Comparison of ENCODE assay signal across 8 mouse cellular contexts in genomic region chr11:118379251-118380009, GRCm38 (mm10). TPM values are rescaled to one million over a fixed set of nuclear protein-coding genes. Genes with fewer than 3 reads are reported as not detected.
DNase-seq lines count a peak whose midpoint lies in the region; ATAC-seq and TF ChIP-seq lines count a peak whose summit lies in the region.

No protein-coding gene starts in this region.

- no peak overlapping the region for H3ac ChIP-seq in myocyte (ENCODE audit: control insufficient read depth, insufficient read length)

- no peak overlapping the region for H3K4me2 ChIP-seq in forebrain, embryonic 11.5 days (ENCODE audit: low read depth, low read length, severe bottlenecking)
- H3K4me2 ChIP-seq in forebrain, embryonic 15.5 days (replicated peaks): no peak overlapping the region
- no peak overlapping the region for H3K4me2 ChIP-seq in limb, embryonic 13.5 days (replicated peaks)
- H3K4me2 ChIP-seq in myocyte (ENCODE audit: low read depth): peak overlapping the region; percentile 79

- H3K9ac ChIP-seq in forebrain, embryonic 11.5 days (ENCODE audit: low read length): peak overlapping the region; percentile 32; the same call in 1 of the 2 replicates
- H3K9ac ChIP-seq in forebrain, embryonic 15.5 days (replicated peaks): no peak overlapping the region
- peak overlapping the region; percentile 31; the same call in 1 of the 2 replicates for H3K9ac ChIP-seq in limb, embryonic 13.5 days

- no peaks in the 10 kb centered on the region for H3K27me3 ChIP-seq in forebrain, embryonic 11.5 days (ENCODE audit: control insufficient read depth, insufficient read depth, low read length)
- H3K27me3 ChIP-seq in forebrain, embryonic 15.5 days: no peaks in the 10 kb centered on the region
- no peaks in the 10 kb centered on the region for H3K27me3 ChIP-seq in limb, embryonic 13.5 days
- no peaks in the 10 kb centered on the region for H3K27me3 ChIP-seq in myocyte (ENCODE audit: control insufficient read depth, insufficient read depth, insufficient read length)
- H3K27me3 ChIP-seq in splenic B cell, adult 2 months (ENCODE audit: control insufficient read depth, insufficient read depth, low read length, poor library complexity, severe bottlenecking): no peaks in the 10 kb centered on the region

- no peaks in the 10 kb centered on the region for H3K36me3 ChIP-seq in forebrain, embryonic 11.5 days (ENCODE audit: control insufficient read depth, insufficient read depth, low read length)
- no peaks in the 10 kb centered on the region for H3K36me3 ChIP-seq in forebrain, embryonic 15.5 days
- H3K36me3 ChIP-seq in limb, embryonic 13.5 days: no peaks in the 10 kb centered on the region
- no peaks in the 10 kb centered on the region for H3K36me3 ChIP-seq in myocyte (ENCODE audit: control insufficient read depth, insufficient read depth)
- H3K36me3 ChIP-seq in splenic B cell, adult 2 months (ENCODE audit: control insufficient read depth, insufficient read depth, low read length, poor library complexity, severe bottlenecking): no peaks in the 10 kb centered on the region

- TF ChIP-seq POLR2A in myocyte (IDR thresholded peaks at IDR 0.05; ENCODE audit: insufficient read length, low read depth): no peak

- H3K27ac ChIP-seq in forebrain, embryonic 11.5 days (ENCODE audit: low read depth, low read length): no peak overlapping the region
- H3K27ac ChIP-seq in forebrain, embryonic 15.5 days (replicated peaks): no peak overlapping the region
- no peak overlapping the region for H3K27ac ChIP-seq in limb, embryonic 13.5 days

- no peak overlapping the region for H3K4me3 ChIP-seq in forebrain, embryonic 11.5 days (ENCODE audit: low read depth, low read length)
- H3K4me3 ChIP-seq in forebrain, embryonic 15.5 days: no peak overlapping the region
- H3K4me3 ChIP-seq in limb, embryonic 13.5 days: no peak overlapping the region
- no peak overlapping the region for H3K4me3 ChIP-seq in myocyte

- 44% methylated on average over 11 of the region's 11 CpGs for WGBS in forebrain, embryonic 11.5 days
- WGBS in forebrain, embryonic 15.5 days: 49% methylated on average over 11 of the region's 11 CpGs
- 45% methylated on average over 11 of the region's 11 CpGs for WGBS in limb, embryonic 13.5 days

- intact Hi-C loops in gastrocnemius, postnatal 14 days (cut with DNase I; ENCODE audit: low total_unique reads): loop anchor here (2.0 kb wide), 1 partner anchor 63 kb away; no protein-coding TSS in a partner anchor

- H3K79me2 ChIP-seq in myocyte (ENCODE audit: control insufficient read depth, insufficient read depth): no peaks in the 10 kb centered on the region

- ATAC-seq in forebrain, embryonic 11.5 days (replicated peaks; ENCODE audit: low FRiP score): no peak
- ATAC-seq in forebrain, embryonic 15.5 days (replicated peaks): no peak
- ATAC-seq in limb, embryonic 13.5 days (ENCODE audit: low FRiP score, low read depth): peak; percentile 36; the same call in 1 of the 2 replicates

- H3K4me1 ChIP-seq in forebrain, embryonic 11.5 days (replicated peaks; ENCODE audit: control insufficient read depth, insufficient read depth, low read length): no peaks in the 10 kb centered on the region
- H3K4me1 ChIP-seq in forebrain, embryonic 15.5 days: no peaks in the 10 kb centered on the region
- H3K4me1 ChIP-seq in limb, embryonic 13.5 days: peaks cover 23% of the 10 kb centered on the region

- no peaks in the 10 kb centered on the region for H3K9me3 ChIP-seq in forebrain, embryonic 11.5 days (ENCODE audit: control insufficient read depth, low read length)
- no peaks in the 10 kb centered on the region for H3K9me3 ChIP-seq in forebrain, embryonic 15.5 days
- no peaks in the 10 kb centered on the region for H3K9me3 ChIP-seq in limb, embryonic 13.5 days

- DNase-seq in forebrain, embryonic 11.5 days (ENCODE audit: low spot score): peak; percentile 87
- DNase-seq in cerebellum, postnatal 14 days: peak; percentile 93 to 98
- peak; percentile 92 for DNase-seq in gastrocnemius, postnatal 14 days
- DNase-seq in kidney, adult 18-20 months: peak; percentile 77
- peak; percentile 77 for DNase-seq in splenic B cell, adult 2 months (ENCODE audit: low read depth, low spot score)

TF ChIP-seq in myocyte, 11 proteins besides CTCF, POLR2A, EP300 and RAD21:
- no peak for TF ChIP-seq MAX (IDR thresholded peaks at IDR 0.05; ENCODE audit: low read depth)
- no peak for TF ChIP-seq E2F4 (IDR thresholded peaks at IDR 0.05; ENCODE audit: insufficient read depth)
- no peak for TF ChIP-seq MYOG (IDR thresholded peaks at IDR 0.05; ENCODE audit: control insufficient read depth in 1 of 3, insufficient read depth in 1 of 3, insufficient read length in 2 of 3, low read depth in 2 of 3)

RNA-seq across cellular contexts. Expression of gene Lgals3bp, which starts 22.5 kb away (rescaled TPM):
- polyA plus RNA-seq in forebrain, embryonic 11.5 days (2014; fragmentation: Nextera tagmentation; extraction: Ambion mirVana): 0.71 and 1.1 TPM in 2 replicates
- polyA plus RNA-seq in forebrain, embryonic 15.5 days (2015; fragmentation: Nextera tagmentation; extraction: Ambion mirVana): 2.6 TPM in 2 replicates
- total RNA-seq in gastrocnemius, postnatal 14 days (2021): 10 to 100 TPM; 11.0 to 11.9 TPM
- 7.3 TPM in 2 replicates for polyA plus RNA-seq in limb, embryonic 13.5 days (2015; fragmentation: Nextera tagmentation; extraction: Ambion mirVana)
- 16.4 TPM for polyA plus RNA-seq in myocyte (2012; fragmentation: generic; extraction: Trizol)

RNA-seq across cellular contexts. Expression of gene Timp2, which starts 23.9 kb away (rescaled TPM):
- 48.0 and 50.8 TPM in 2 replicates for polyA plus RNA-seq in forebrain, embryonic 11.5 days (2014; fragmentation: Nextera tagmentation; extraction: Ambion mirVana)
- 69.4 and 75.2 TPM in 2 replicates for polyA plus RNA-seq in forebrain, embryonic 15.5 days (2015; fragmentation: Nextera tagmentation; extraction: Ambion mirVana)
- 100 to 1,000 TPM; 119 to 133 TPM for total RNA-seq in gastrocnemius, postnatal 14 days (2021)
- polyA plus RNA-seq in limb, embryonic 13.5 days (2015; fragmentation: Nextera tagmentation; extraction: Ambion mirVana): 115 and 116 TPM in 2 replicates
- polyA plus RNA-seq in myocyte (2012; fragmentation: generic; extraction: Trizol): 321 TPM

RNA-seq across cellular contexts. Expression of gene Cep295nl, which starts 37.1 kb away (rescaled TPM):
- 0.44 and 0.60 TPM in 2 replicates for polyA plus RNA-seq in forebrain, embryonic 11.5 days (2014; fragmentation: Nextera tagmentation; extraction: Ambion mirVana)
- 0.09 TPM in 1 of 2 replicates, not detected in the other for polyA plus RNA-seq in forebrain, embryonic 15.5 days (2015; fragmentation: Nextera tagmentation; extraction: Ambion mirVana)
- 1 to 10 TPM; 1.3 TPM for total RNA-seq in gastrocnemius, postnatal 14 days (2021)
- 0.55 and 0.86 TPM in 2 replicates for polyA plus RNA-seq in limb, embryonic 13.5 days (2015; fragmentation: Nextera tagmentation; extraction: Ambion mirVana)
- 0.60 TPM for polyA plus RNA-seq in myocyte (2012; fragmentation: generic; extraction: Trizol)

RNA-seq across cellular contexts. Expression of gene Cant1, which starts 39.5 kb away (rescaled TPM):
- polyA plus RNA-seq in forebrain, embryonic 11.5 days (2014; fragmentation: Nextera tagmentation; extraction: Ambion mirVana): 25.4 and 30.8 TPM in 2 replicates
- polyA plus RNA-seq in forebrain, embryonic 15.5 days (2015; fragmentation: Nextera tagmentation; extraction: Ambion mirVana): 28.9 and 31.6 TPM in 2 replicates
- 10 to 100 TPM; 11.0 to 11.7 TPM for total RNA-seq in gastrocnemius, postnatal 14 days (2021)
- 31.1 and 32.1 TPM in 2 replicates for polyA plus RNA-seq in limb, embryonic 13.5 days (2015; fragmentation: Nextera tagmentation; extraction: Ambion mirVana)
- polyA plus RNA-seq in myocyte (2012; fragmentation: generic; extraction: Trizol): 33.7 TPM

RNA-seq across cellular contexts. Expression of gene C1qtnf1, which starts 48.6 kb away (rescaled TPM):
- 2.0 and 2.3 TPM in 2 replicates for polyA plus RNA-seq in forebrain, embryonic 11.5 days (2014; fragmentation: Nextera tagmentation; extraction: Ambion mirVana)
- polyA plus RNA-seq in forebrain, embryonic 15.5 days (2015; fragmentation: Nextera tagmentation; extraction: Ambion mirVana): 3.2 and 3.4 TPM in 2 replicates
- total RNA-seq in gastrocnemius, postnatal 14 days (2021): 10 to 100 TPM; 26.4 to 30.2 TPM
- 6.6 TPM in 2 replicates for polyA plus RNA-seq in limb, embryonic 13.5 days (2015; fragmentation: Nextera tagmentation; extraction: Ambion mirVana)
- polyA plus RNA-seq in myocyte (2012; fragmentation: generic; extraction: Trizol): 9.8 TPM
